Mouse (Mus musculus): ENCODE measurements around the gene Ehbp1l1. TPM values are rescaled to one million over a fixed set of nuclear protein-coding genes. Genes with fewer than 3 reads are reported as not detected.
A peak's percentile ranks its signal among the peaks of the same experiment; 100 is the strongest.

Gene Ehbp1l1
- total RNA-seq (2021), result 100 to 1,000 TPM; 134 to 144 TPM
- long read RNA-seq, experiment 1, full-length matches to known transcripts, result 43 of 159 reads
- long read RNA-seq, experiment 1, partial matches to known transcripts, result 62 of 159 reads
- long read RNA-seq, experiment 1, other reads (novel, unspliced or antisense), result 54 of 159 reads
- long read RNA-seq, experiment 2, transcript Ehbp1l1-202 (19 exons, 2,852 nt), result major isoform, 7 of 63 reads
- long read RNA-seq, experiment 2, partial matches to known transcripts, result 37 of 63 reads
- long read RNA-seq, experiment 2, other reads (novel, unspliced or antisense), result 18 of 63 reads

GRCm38 (mm10) chr19:5725767-5726515 lies at the start of gene Ehbp1l1:
Ehbp1l1 (minus strand) TSS chr19:5726317.
- peak; percentile 87 to 88 for DNase-seq

GRCm38 (mm10) chr19:5770925-5771860 lies 45.1 kb upstream of the Ehbp1l1 start, which contains the start of gene Scyl1:
Scyl1 (minus strand) TSS chr19:5771419.
- peak; percentile 96 to 99 for DNase-seq

GRCm38 (mm10) chr19:5770311-5770710 lies 44.2 kb upstream of the Ehbp1l1 start:
- DNase-seq, result no peak

GRCm38 (mm10) chr19:5767271-5767670 lies 41.2 kb upstream of the Ehbp1l1 start:
- DNase-seq, result no peak

GRCm38 (mm10) chr19:5763163-5763562 lies 37.0 kb upstream of the Ehbp1l1 start:
- DNase-seq, result no peak

GRCm38 (mm10) chr19:5758878-5759403 lies 32.8 kb upstream of the Ehbp1l1 start:
- DNase-seq, result no peak

GRCm38 (mm10) chr19:5756991-5757636 lies 31.0 kb upstream of the Ehbp1l1 start:
- DNase-seq, result no peak

- DNase-seq, result no peak
Measured at GRCm38 (mm10) chr19:5756321-5756985, 30.3 kb upstream of the Ehbp1l1 start.

GRCm38 (mm10) chr19:5751742-5752141 lies 25.6 kb upstream of the Ehbp1l1 start:
- peak in 1 of 2 experiments; percentile 36 for DNase-seq

GRCm38 (mm10) chr19:5750951-5751350 lies 24.8 kb upstream of the Ehbp1l1 start:
- no peak for DNase-seq

- no peak for DNase-seq
Measured at GRCm38 (mm10) chr19:5749476-5749875, 23.4 kb upstream of the Ehbp1l1 start.

GRCm38 (mm10) chr19:5746907-5747363 lies 20.8 kb upstream of the Ehbp1l1 start:
- DNase-seq, result no peak

- no peak for DNase-seq
Measured at GRCm38 (mm10) chr19:5745756-5746710, 19.9 kb upstream of the Ehbp1l1 start.

GRCm38 (mm10) chr19:5743576-5743975 lies 17.5 kb upstream of the Ehbp1l1 start:
- peak; percentile 28 to 29 for DNase-seq

GRCm38 (mm10) chr19:5742241-5742641 lies 16.1 kb upstream of the Ehbp1l1 start:
- DNase-seq, result peak; percentile 18 to 51

- peak; percentile 84 to 91 for DNase-seq
Measured at GRCm38 (mm10) chr19:5741641-5742240, 15.6 kb upstream of the Ehbp1l1 start.

GRCm38 (mm10) chr19:5740320-5741317 lies 14.5 kb upstream of the Ehbp1l1 start, which contains the start of gene Ltbp3:
Ltbp3 (plus strand) TSS chr19:5740904.
- DNase-seq, result peak; percentile 86

- DNase-seq, result no peak
Measured at GRCm38 (mm10) chr19:5739446-5739845, 13.3 kb upstream of the Ehbp1l1 start.
